Mouse (Mus musculus) embryonic facial prominence, embryonic 13.5 days (tissue): ENCODE measurements around the gene Fam210b. TPM values are rescaled to one million over a fixed set of nuclear protein-coding genes. Genes with fewer than 3 reads are reported as not detected.
"Not testable (repeated sequence)": the region's sequence is repeated elsewhere in the genome, so short reads cannot be mapped to it uniquely, and the experiment has no call there.

Source experiments
- ATAC-seq: fragments of 200-750 bp; cut with Nextera tagmentation; 2 replicates; pipeline ENCODE4 v1.8.0; 2017; ENCODE audit warnings: low read depth; ENCODE audit not compliant: insufficient number of reproducible peaks, insufficient read depth, low FRiP score, low TSS enrichment
- H3K27ac ChIP-seq: fragments of 300-500 bp; sonication (generic); 2 replicates; pipeline ENCODE4 v1.5.1; 2015; ENCODE audit warnings: moderate library complexity, mild to moderate bottlenecking, inconsistent platforms
- H3K27me3 ChIP-seq: fragments of 300-500 bp; sonication (generic); 2 replicates; pipeline ENCODE4 v1.6.1; 2015; ENCODE audit warnings: mild to moderate bottlenecking, inconsistent platforms
- H3K36me3 ChIP-seq: fragments of 300-500 bp; sonication (generic); 2 replicates; pipeline ENCODE4 v1.6.1; 2015; ENCODE audit warnings: mild to moderate bottlenecking, inconsistent platforms
- H3K4me1 ChIP-seq: fragments of 300-500 bp; sonication (generic); 2 replicates; pipeline ENCODE4 v1.6.1; 2015; ENCODE audit warnings: inconsistent platforms
- H3K4me2 ChIP-seq: fragments of 300-500 bp; sonication (generic); 2 replicates; pipeline ENCODE4 v1.6.1; 2015; ENCODE audit warnings: moderate library complexity, mild to moderate bottlenecking, inconsistent platforms
- H3K4me3 ChIP-seq: fragments of 300-500 bp; sonication (generic); 2 replicates; pipeline ENCODE4 v1.5.1; 2015; ENCODE audit warnings: mild to moderate bottlenecking, inconsistent platforms
- H3K9ac ChIP-seq: fragments of 300-500 bp; sonication (generic); 2 replicates; pipeline ENCODE4 v1.6.1; 2015; ENCODE audit warnings: mild to moderate bottlenecking, inconsistent platforms
- H3K9me3 ChIP-seq: fragments of 300-500 bp; sonication (generic); 2 replicates; pipeline ENCODE4 v1.6.1; 2016; ENCODE audit warnings: inconsistent platforms
- WGBS: fragments of 180-500 bp; shearing (Covaris S2); methylation state at CpG from one replicate; pipeline ENCODE4 v1.1.7; 2015; ENCODE audit warnings: mixed read lengths; 5-methylcytosine and 5-hydroxymethylcytosine counted together
- polyA plus RNA-seq: library from polyadenylated mRNA; unstranded; fragments of >200 nt; fragmentation: Nextera tagmentation; extraction: Ambion mirVana; gene quantifications from 2 replicates; pipeline ENCODE4 v1.2.1, GENCODE M21; 2015

Fam210b gene
- 21.8 and 26.5 TPM in 2 replicates for polyA plus RNA-seq

DNA sequence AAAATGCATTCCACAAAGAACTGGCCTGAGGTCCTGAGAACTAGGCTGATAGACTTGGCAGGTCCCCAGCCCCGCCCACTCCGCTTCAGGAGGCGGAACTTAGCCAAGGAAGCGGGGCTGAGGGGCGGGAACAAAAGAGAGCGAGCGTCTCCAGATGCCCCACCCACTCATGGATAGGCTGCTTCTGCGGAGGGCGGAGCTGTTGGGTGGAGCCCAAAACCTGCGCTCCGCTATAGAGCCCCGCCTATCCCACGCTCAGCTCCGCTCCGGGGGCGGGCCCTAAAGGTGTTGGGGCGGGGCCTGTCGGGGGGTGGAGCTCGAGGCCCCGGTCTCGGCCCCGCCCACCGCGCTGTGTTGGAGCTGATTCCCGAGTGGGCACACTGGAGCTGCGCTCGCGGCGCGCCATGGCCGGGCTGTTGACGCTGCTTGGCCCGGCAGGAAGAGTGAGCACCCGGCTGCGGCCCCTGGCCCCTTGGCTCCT is at the start of gene Fam210b:
Gene Fam210b, plus strand, starts transcription at position 308 of the 481 bp plus-strand sequence.
- ATAC-seq, result peak; percentile 93
- Histone ChIP-seq H3K27me3 (no peaks in the 10 kb centered on the region), H3K4me2 (peak within 1 kb of the TSS; percentile 97), H3K9ac (peak within 1 kb of the TSS; percentile 83), H3K27ac (peak within 1 kb of the TSS; percentile 82), H3K36me3 (no peaks in the 10 kb centered on the region), H3K4me3 (peak within 1 kb of the TSS; percentile 76), H3K4me1 (peaks cover 23% of the 10 kb centered on the region), H3K9me3 (no peaks in the 10 kb centered on the region)
- WGBS, result under 1% methylated on average over 35 of the region's 35 CpGs

DNA sequence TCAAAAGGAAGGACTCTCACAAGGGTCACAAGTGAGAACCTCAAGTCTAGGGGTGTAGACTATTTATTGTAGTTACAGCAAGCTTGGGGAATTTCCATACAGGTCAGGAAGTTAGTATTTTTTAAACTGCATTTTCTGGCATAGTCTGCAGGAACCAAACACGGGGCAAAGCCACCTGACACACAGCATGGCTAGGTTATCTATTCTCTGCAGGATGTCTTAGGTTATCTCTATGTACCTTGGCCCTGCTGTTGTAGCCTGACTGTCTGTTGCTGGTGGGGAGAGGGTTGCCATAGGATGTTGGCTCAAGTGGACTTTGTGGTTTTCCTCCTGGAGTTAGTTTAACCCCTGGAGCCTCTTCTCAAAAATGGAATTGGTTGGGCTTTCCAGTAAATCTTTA is 47.3 kb upstream of the Fam210b start:
- Histone ChIP-seq H3K4me1 (peaks cover 22% of the 10 kb centered on the region), H3K4me2 (no peak overlapping the region), H3K27ac (no peak overlapping the region), H3K27me3 (no peaks in the 10 kb centered on the region), H3K4me3 (no peak overlapping the region), H3K9ac (no peak overlapping the region), H3K9me3 (no peaks in the 10 kb centered on the region), H3K36me3 (no peaks in the 10 kb centered on the region)
- ATAC-seq, result no peak
- WGBS, result 54% methylated on average over 1 of the region's 1 CpGs

- Histone ChIP-seq H3K4me2 (no peak overlapping the region), H3K36me3 (no peaks in the 10 kb centered on the region), H3K27ac (no peak overlapping the region), H3K9me3 (no peaks in the 10 kb centered on the region), H3K4me1 (peaks cover 22% of the 10 kb centered on the region), H3K4me3 (no peak overlapping the region), H3K27me3 (no peaks in the 10 kb centered on the region), H3K9ac (no peak overlapping the region)
- whole genome bisulfite sequencing, result 7% methylated on average over 1 of the region's 1 CpGs
- no peak for ATAC-seq
These were observed 46.8 kb upstream of the Fam210b start for GRCm38 (mm10) chr2:172298542-172298941.

GRCm38 (mm10) chr2:172299126-172299921 is 46.0 kb upstream of the Fam210b start:
- 0 out of 2 replicates have a peak, but pooled peaks have one; percentile 63 for ATAC-seq
- Histone ChIP-seq H3K36me3 (no peaks in the 10 kb centered on the region), H3K4me2 (peak overlapping the region; percentile 32), H3K4me3 (no peak overlapping the region), H3K27ac (peak overlapping the region; percentile 48; the same call in 1 of the 2 replicates), H3K27me3 (no peaks in the 10 kb centered on the region), H3K9ac (no peak overlapping the region), H3K9me3 (no peaks in the 10 kb centered on the region), H3K4me1 (peaks cover 22% of the 10 kb centered on the region)
- WGBS, result 6% methylated on average over 14 of the region's 14 CpGs

GRCm38 (mm10) chr2:172302396-172302795 is 43.0 kb upstream of the Fam210b start:
- H3K27me3 ChIP-seq, result no peaks in the 10 kb centered on the region
- ATAC-seq, result no peak
- H3K4me3 ChIP-seq, result no peak overlapping the region
- no peak overlapping the region for H3K27ac ChIP-seq
- peaks cover 25% of the 10 kb centered on the region for H3K4me1 ChIP-seq
- no peaks in the 10 kb centered on the region for H3K36me3 ChIP-seq
- no peak overlapping the region for H3K9ac ChIP-seq
- WGBS, result 89% methylated on average over 5 of the region's 5 CpGs
- no peaks in the 10 kb centered on the region for H3K9me3 ChIP-seq
- H3K4me2 ChIP-seq, result no peak overlapping the region

- Histone ChIP-seq H3K4me3 (no peak overlapping the region), H3K9me3 (no peaks in the 10 kb centered on the region), H3K36me3 (no peaks in the 10 kb centered on the region), H3K4me1 (peaks cover 15% of the 10 kb centered on the region), H3K9ac (no peak overlapping the region), H3K4me2 (no peak overlapping the region), H3K27me3 (no peaks in the 10 kb centered on the region), H3K27ac (no peak overlapping the region)
- WGBS, result 53% methylated on average over 8 of the region's 8 CpGs
- ATAC-seq, result no peak
These were observed 41.2 kb upstream of the Fam210b start for GRCm38 (mm10) chr2:172304118-172304708.

GRCm38 (mm10) chr2:172305546-172305945 is 39.8 kb upstream of the Fam210b start:
- WGBS, result 75% methylated on average over 7 of the region's 7 CpGs
- ATAC-seq, H3K9me3 ChIP-seq, H3K4me2 ChIP-seq, H3K36me3 ChIP-seq, H3K4me3 ChIP-seq, H3K27ac ChIP-seq, H3K9ac ChIP-seq, H3K4me1 ChIP-seq, H3K27me3 ChIP-seq: not testable (repeated sequence)

GRCm38 (mm10) chr2:172306544-172306943 is 38.8 kb upstream of the Fam210b start:
- H3K27me3 ChIP-seq, result no peaks in the 10 kb centered on the region
- no peak overlapping the region for H3K27ac ChIP-seq
- WGBS, result 75% methylated on average over 4 of the region's 4 CpGs
- peaks cover 3% of the 10 kb centered on the region; the same call in 1 of the 2 replicates for H3K4me1 ChIP-seq
- no peak overlapping the region for H3K4me3 ChIP-seq
- H3K9me3 ChIP-seq, result no peaks in the 10 kb centered on the region
- no peak overlapping the region for H3K4me2 ChIP-seq
- ATAC-seq, result no peak
- no peak overlapping the region for H3K9ac ChIP-seq
- no peaks in the 10 kb centered on the region for H3K36me3 ChIP-seq

- no peaks in the 10 kb centered on the region for H3K9me3 ChIP-seq
- peaks cover 3% of the 10 kb centered on the region; the same call in 1 of the 2 replicates for H3K4me1 ChIP-seq
- no peak overlapping the region for H3K9ac ChIP-seq
- H3K4me3 ChIP-seq, result no peak overlapping the region
- no peak overlapping the region for H3K4me2 ChIP-seq
- ATAC-seq, result no peak
- 81% methylated on average over 9 of the region's 9 CpGs for WGBS
- no peaks in the 10 kb centered on the region for H3K27me3 ChIP-seq
- no peaks in the 10 kb centered on the region for H3K36me3 ChIP-seq
- no peak overlapping the region for H3K27ac ChIP-seq
These were observed 33.6 kb upstream of the Fam210b start for GRCm38 (mm10) chr2:172311731-172312130.

DNA sequence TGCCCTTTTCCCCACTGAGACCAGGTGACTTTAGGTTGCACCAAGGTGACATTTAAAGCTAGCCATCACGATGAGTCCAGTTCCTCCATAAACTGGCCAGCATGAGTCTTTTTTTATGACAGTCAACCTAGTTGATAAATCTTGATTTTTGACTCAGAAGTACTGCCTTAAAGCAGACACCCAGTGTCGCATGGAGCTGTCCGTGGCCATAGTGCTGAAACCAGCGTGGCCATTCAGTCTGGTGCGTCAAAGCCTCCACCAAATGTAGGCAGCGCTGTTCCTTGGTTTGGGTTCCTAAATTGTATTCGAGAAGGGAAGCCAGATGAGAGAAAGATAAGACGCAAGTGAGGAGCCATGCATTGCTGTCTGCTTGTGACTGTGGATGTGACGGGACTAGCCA is 24.5 kb upstream of the Fam210b start:
- WGBS, result 11% methylated on average over 9 of the region's 9 CpGs
- H3K27me3 ChIP-seq, result no peaks in the 10 kb centered on the region
- H3K4me1 ChIP-seq, result no peaks in the 10 kb centered on the region
- no peaks in the 10 kb centered on the region for H3K36me3 ChIP-seq
- ATAC-seq, result no peak
- no peak overlapping the region for H3K4me3 ChIP-seq
- H3K27ac ChIP-seq, result no peak overlapping the region
- no peaks in the 10 kb centered on the region for H3K9me3 ChIP-seq
- no peak overlapping the region for H3K4me2 ChIP-seq
- H3K9ac ChIP-seq, result no peak overlapping the region

- H3K36me3 ChIP-seq, result no peaks in the 10 kb centered on the region
- peaks cover 33% of the 10 kb centered on the region for H3K27me3 ChIP-seq
- H3K4me1 ChIP-seq, result peaks cover 6% of the 10 kb centered on the region; the same call in 1 of the 2 replicates
- H3K27ac ChIP-seq, result no peak overlapping the region
- no peak for ATAC-seq
- no peak overlapping the region for H3K4me3 ChIP-seq
- H3K9ac ChIP-seq, result no peak overlapping the region
- 52% methylated on average over 8 of the region's 8 CpGs for WGBS
- H3K9me3 ChIP-seq, result 0 out of 2 replicates have a peak, but pooled peaks cover 3% of the 10 kb centered on the region
- no peak overlapping the region for H3K4me2 ChIP-seq
These were observed 17.1 kb upstream of the Fam210b start for GRCm38 (mm10) chr2:172328248-172328647.

- Histone ChIP-seq H3K4me1 (peaks cover 7% of the 10 kb centered on the region; the same call in 1 of the 2 replicates), H3K4me3 (no peak overlapping the region), H3K36me3 (no peaks in the 10 kb centered on the region), H3K9me3 (0 out of 2 replicates have a peak, but pooled peaks cover 3% of the 10 kb centered on the region), H3K9ac (no peak overlapping the region), H3K27me3 (peaks cover 33% of the 10 kb centered on the region), H3K4me2 (no peak overlapping the region), H3K27ac (no peak overlapping the region)
- 9% methylated on average over 13 of the region's 13 CpGs for WGBS
- no peak for ATAC-seq
These were observed 16.2 kb upstream of the Fam210b start for GRCm38 (mm10) chr2:172329179-172329578.
